Mouse (Mus musculus) midbrain, embryonic 12.5 days (tissue): ENCODE data around the gene Sap30bp. TPM values are rescaled to one million over a fixed set of nuclear protein-coding genes. Genes with fewer than 3 reads are reported as not detected.

ENCODE experiments used
- ATAC-seq: fragments of 200-750 bp; cut with Nextera tagmentation; 2 replicates; pipeline ENCODE4 v1.8.0; 2017; ENCODE audit warnings: low read depth, moderate TSS enrichment, moderate library complexity; ENCODE audit not compliant: low FRiP score
- H3K27ac ChIP-seq: fragments of 300-500 bp; sonication (generic); replicated peaks from 2 replicates; pipeline ENCODE4 v1.5.1; 2016; ENCODE audit warnings: mild to moderate bottlenecking
- H3K27me3 ChIP-seq: fragments of 300-500 bp; sonication (generic); 2 replicates; pipeline ENCODE4 v1.6.1; 2016; ENCODE audit warnings: mild to moderate bottlenecking
- H3K36me3 ChIP-seq: fragments of 300-500 bp; sonication (generic); 2 replicates; pipeline ENCODE4 v1.6.1; 2016
- H3K4me1 ChIP-seq: fragments of 300-500 bp; sonication (generic); 2 replicates; pipeline ENCODE4 v1.6.1; 2016
- H3K4me2 ChIP-seq: fragments of 300-500 bp; sonication (generic); replicated peaks from 2 replicates; pipeline ENCODE4 v1.6.1; 2016; ENCODE audit warnings: mild to moderate bottlenecking, moderate library complexity
- H3K4me3 ChIP-seq: fragments of 300-500 bp; sonication (generic); 2 replicates; pipeline ENCODE4 v1.5.1; 2016; ENCODE audit warnings: mild to moderate bottlenecking
- H3K9ac ChIP-seq: fragments of 300-500 bp; sonication (generic); replicated peaks from 2 replicates; pipeline ENCODE4 v1.6.1; 2016; ENCODE audit warnings: mild to moderate bottlenecking, moderate library complexity
- H3K9me3 ChIP-seq: fragments of 300-500 bp; sonication (generic); 2 replicates; pipeline ENCODE4 v1.6.1; 2016; ENCODE audit warnings: mild to moderate bottlenecking
- WGBS: fragments of 180-500 bp; shearing (Covaris S2); methylation state at CpG from one replicate; pipeline ENCODE4 v1.1.7; 2016; 5-methylcytosine and 5-hydroxymethylcytosine counted together
- polyA plus RNA-seq: library from polyadenylated mRNA; unstranded; fragments of >200 nt; fragmentation: Nextera tagmentation; extraction: Ambion mirVana; gene quantifications from 2 replicates; pipeline ENCODE4 v1.2.1, GENCODE M21; 2016

The Sap30bp gene
- polyA plus RNA-seq, 1 experiment from 2014 or later, result 61.8 TPM

DNA sequence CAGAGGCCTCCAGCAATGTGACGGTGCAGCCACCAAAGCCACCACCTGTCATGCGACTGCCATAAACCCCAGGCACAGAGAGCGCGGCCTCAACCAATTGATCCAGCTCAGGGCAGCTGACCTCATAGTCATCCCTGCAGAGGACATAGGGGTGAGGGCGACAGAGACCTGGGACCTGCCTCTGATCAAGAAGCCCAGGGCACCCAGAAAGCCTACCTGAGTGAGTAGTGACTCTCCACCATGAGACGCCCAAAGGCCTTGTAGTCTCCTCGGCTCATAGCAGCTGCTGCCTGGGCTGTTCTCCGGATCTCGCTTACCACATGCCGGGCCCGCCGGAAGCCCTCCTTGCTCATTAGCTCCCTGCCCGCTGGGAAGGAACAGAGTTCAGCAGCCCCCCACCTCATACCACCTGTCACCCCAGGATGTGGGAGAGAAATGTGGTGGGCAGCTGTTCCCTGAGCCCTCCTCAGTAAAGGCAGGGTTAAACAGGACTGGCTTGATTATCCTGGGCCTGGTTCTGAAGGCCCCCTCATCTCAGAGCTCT lies 75.8 kb downstream of the Sap30bp start:
- H3K4me1 ChIP-seq, result peaks cover 33% of the 10 kb centered on the region
- H3K4me2 ChIP-seq, result no peak overlapping the region
- H3K27me3 ChIP-seq, result peaks cover 21% of the 10 kb centered on the region
- H3K27ac ChIP-seq, result no peak overlapping the region
- 95% methylated on average over 13 of the region's 13 CpGs for WGBS
- H3K9ac ChIP-seq, result no peak overlapping the region
- no peak for ATAC-seq
- H3K36me3 ChIP-seq, result no peaks in the 10 kb centered on the region
- H3K9me3 ChIP-seq, result no peaks in the 10 kb centered on the region
- H3K4me3 ChIP-seq, result no peak overlapping the region

DNA sequence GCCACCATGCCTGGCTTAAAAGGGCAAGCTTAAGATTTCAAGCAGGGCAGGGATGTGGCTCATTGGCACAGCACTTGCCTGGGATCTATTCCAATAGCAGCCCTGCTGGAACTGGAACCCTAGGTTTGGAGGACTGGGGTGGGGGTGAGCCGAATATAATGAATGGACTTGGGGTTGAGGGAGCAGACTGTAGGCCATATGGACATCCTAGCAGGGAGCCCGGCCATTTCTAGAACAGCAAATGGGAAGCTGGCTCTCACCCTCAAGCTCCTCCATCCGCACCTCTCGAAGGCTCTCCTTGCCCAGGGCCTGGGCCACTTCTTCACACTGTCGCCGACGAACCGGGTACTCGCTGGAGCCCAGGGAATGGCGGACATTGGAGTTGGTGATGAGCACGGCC lies 76.6 kb downstream of the Sap30bp start:
- Histone ChIP-seq H3K4me2 (no peak overlapping the region), H3K9ac (no peak overlapping the region), H3K4me1 (peaks cover 30% of the 10 kb centered on the region), H3K27ac (no peak overlapping the region), H3K36me3 (no peaks in the 10 kb centered on the region), H3K4me3 (no peak overlapping the region), H3K27me3 (peaks cover 17% of the 10 kb centered on the region), H3K9me3 (no peaks in the 10 kb centered on the region)
- 92% methylated on average over 11 of the region's 11 CpGs for WGBS
- ATAC-seq, result no peak

DNA sequence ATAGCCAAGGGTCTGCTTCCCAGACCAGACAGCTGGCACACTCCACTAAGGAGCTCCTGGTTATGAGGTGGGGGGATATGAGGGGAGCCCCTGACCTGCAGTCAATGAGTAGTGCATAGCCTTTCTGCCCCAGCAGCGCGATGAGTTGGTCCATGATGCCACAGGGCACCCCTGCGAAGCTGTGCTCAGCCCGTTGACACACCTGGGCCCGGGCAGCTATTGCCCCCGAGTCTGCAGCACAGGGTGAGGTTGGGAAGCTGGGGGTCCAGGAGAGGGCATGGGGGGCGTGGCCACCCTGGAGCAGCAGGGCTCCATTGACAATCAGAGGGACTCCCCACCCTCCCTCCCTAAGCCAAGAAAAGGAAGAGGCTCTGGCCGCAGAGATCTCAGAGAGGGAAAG lies 77.1 kb downstream of the Sap30bp start:
- 95% methylated on average over 8 of the region's 8 CpGs for WGBS
- ATAC-seq, result no peak
- peaks cover 17% of the 10 kb centered on the region for H3K27me3 ChIP-seq
- no peaks in the 10 kb centered on the region for H3K9me3 ChIP-seq
- no peak overlapping the region for H3K27ac ChIP-seq
- no peaks in the 10 kb centered on the region for H3K36me3 ChIP-seq
- H3K9ac ChIP-seq, result no peak overlapping the region
- peaks cover 29% of the 10 kb centered on the region for H3K4me1 ChIP-seq
- H3K4me2 ChIP-seq, result no peak overlapping the region
- H3K4me3 ChIP-seq, result no peak overlapping the region

DNA sequence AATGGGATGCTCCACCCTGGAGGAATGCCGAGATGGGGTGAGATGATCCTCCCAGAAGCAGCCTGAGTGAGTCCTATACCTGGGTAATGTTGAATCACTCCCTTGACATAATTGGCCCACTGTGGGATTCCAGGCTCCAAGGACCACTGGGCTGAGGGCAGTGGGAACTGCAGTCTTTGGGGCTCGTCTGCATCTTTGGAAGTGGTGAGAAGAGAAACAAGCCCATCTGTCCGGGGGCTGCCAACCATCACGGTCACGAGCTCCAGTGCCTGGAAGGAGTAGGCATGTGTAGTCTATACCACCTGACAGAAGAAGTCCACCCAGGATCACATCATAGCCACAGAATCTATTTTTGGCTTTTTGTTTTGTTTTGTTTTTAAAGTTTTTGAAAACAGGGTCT lies 77.9 kb downstream of the Sap30bp start:
- 90% methylated on average over 5 of the region's 5 CpGs for WGBS

DNA sequence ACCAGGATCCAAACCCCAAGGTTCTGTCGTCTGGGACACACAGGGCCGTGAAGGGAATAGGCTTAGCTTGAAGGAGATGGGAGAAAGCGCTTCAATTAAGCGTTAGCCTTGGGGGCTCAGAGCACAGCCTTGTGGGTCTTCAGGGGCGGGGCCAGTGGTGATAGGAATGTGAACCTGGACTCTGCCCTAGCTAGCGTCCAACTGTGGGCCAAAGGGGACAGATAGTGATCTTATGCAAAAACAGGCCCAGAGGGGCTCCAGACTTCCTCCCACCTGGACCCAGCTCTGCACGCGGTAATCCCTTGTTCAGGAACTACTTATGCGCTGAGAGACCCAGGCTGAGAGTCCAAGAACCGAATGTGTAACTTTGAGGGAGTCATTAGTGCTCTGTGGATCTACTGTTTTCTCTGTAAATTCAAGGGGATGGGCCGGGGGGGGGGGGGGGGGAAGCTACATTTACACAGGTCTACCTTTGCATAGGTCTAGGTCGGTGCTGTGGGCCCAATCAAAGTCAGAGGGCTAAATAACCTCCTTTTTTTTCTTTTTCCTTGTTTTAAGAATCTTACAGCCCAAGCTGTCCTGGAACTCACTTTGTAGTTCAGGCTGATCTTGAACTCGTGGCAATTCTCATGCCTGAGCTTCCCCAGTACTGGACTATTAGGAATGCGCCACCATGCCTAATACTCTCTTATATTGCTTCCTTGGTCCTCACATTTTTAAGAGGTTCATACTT lies 78.6 kb downstream of the Sap30bp start:
- Histone ChIP-seq H3K4me2 (peak overlapping the region; percentile 73), H3K4me3 (peak overlapping the region; percentile 51), H3K36me3 (no peaks in the 10 kb centered on the region), H3K9ac (peak overlapping the region; percentile 68; the same call in 1 of the 2 replicates), H3K4me1 (peaks cover 23% of the 10 kb centered on the region), H3K27ac (peak overlapping the region; percentile 54; the same call in 1 of the 2 replicates), H3K9me3 (no peaks in the 10 kb centered on the region), H3K27me3 (0 out of 2 replicates have a peak, but pooled peaks cover 7% of the 10 kb centered on the region)
- WGBS, result 18% methylated on average over 14 of the region's 14 CpGs
- no peak; the same call in 1 of the 2 replicates for ATAC-seq

More for the DNA sequence above, 77.9 kb downstream of the Sap30bp start:
- Histone ChIP-seq H3K4me2 (no peak overlapping the region), H3K4me1 (peaks cover 23% of the 10 kb centered on the region), H3K27me3 (peaks cover 10% of the 10 kb centered on the region; the same call in 1 of the 2 replicates), H3K9me3 (no peaks in the 10 kb centered on the region), H3K27ac (no peak overlapping the region), H3K9ac (no peak overlapping the region), H3K36me3 (no peaks in the 10 kb centered on the region), H3K4me3 (no peak overlapping the region)
- ATAC-seq, result no peak

DNA sequence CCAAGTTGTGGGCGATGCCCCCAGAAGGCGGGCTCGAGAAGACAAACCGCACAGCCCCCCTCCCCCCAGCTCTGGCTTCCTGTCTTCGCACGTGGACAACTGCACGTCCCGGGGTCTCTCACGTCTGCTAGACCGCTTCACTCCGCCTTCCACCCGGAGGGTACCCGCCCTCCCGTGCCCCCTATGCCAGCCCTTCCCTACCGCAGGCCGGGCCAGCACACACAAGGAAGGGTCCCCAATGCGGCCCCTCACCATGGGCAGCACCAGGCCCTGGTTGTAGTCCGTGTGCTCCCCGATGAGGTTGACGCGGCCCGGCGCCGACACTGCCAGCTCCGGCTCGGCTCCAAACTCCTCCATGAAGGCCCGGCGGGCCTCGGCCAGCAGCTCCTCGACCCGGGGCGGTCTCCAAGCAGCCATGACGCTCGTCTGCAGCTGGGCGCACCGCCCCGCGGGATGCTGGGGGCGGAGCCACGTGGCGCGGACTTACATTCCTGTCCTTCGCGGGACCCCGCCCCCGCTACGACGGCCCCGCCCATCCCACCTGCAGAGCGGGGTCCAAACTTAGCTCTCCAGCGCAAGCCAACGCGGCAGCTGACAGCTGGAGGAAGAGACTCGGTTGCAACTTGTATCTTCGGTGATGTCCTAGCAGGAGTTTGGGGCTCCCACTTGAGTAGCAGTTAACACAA lies 79.3 kb downstream of the Sap30bp start, which contains the start of gene Galk1:
TSS of gene Galk1 (minus strand) at position 458 of the 686 bp plus-strand sequence.
- no peaks in the 10 kb centered on the region for H3K36me3 ChIP-seq
- WGBS, result under 1% methylated on average over 54 of the region's 55 CpGs

DNA sequence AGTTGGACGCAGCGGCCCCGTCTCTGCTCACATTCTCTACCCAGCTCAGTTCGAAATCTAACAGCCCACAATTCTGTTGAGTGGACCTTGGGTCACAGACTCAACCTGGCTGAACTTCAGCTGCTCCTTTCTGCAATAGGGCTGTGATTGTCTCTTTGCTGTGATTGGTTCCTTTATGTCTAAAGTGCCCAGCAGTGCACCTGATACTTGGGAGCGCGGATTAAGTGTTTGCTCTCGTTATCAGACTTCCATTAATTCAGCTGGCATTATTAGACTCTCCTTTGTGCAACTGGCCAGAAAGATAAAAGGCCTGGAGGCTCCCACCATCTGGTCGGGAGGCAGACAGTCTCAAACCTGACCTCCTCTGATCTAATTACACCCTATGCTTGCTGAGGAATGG lies 81.7 kb downstream of the Sap30bp start:
- WGBS, result 59% methylated on average over 8 of the region's 8 CpGs

More for the DNA sequence above, 79.3 kb downstream of the Sap30bp start, which contains the start of gene Galk1:
- H3K9me3 ChIP-seq, result no peaks in the 10 kb centered on the region
- H3K4me3 ChIP-seq, result peak within 1 kb of the TSS; percentile 51
- H3K4me1 ChIP-seq, result peaks cover 23% of the 10 kb centered on the region
- H3K4me2 ChIP-seq, result peak within 1 kb of the TSS; percentile 73
- ATAC-seq, result peak; percentile 80
- peak within 1 kb of the TSS; percentile 54 for H3K27ac ChIP-seq
- peak within 1 kb of the TSS; percentile 68 for H3K9ac ChIP-seq
- 0 out of 2 replicates have a peak, but pooled peaks cover 7% of the 10 kb centered on the region for H3K27me3 ChIP-seq

More for the DNA sequence above, 81.7 kb downstream of the Sap30bp start:
- Histone ChIP-seq H3K4me2 (no peak overlapping the region), H3K4me3 (no peak overlapping the region), H3K9ac (no peak overlapping the region), H3K4me1 (peaks cover 23% of the 10 kb centered on the region), H3K9me3 (no peaks in the 10 kb centered on the region), H3K27ac (no peak overlapping the region), H3K36me3 (no peaks in the 10 kb centered on the region), H3K27me3 (0 out of 2 replicates have a peak, but pooled peaks cover 7% of the 10 kb centered on the region)
- ATAC-seq, result no peak

Other genes with a start within 250 kb of the Sap30bp start
- gene Grb2, start 224.7 kb upstream of the Sap30bp start, polyA plus RNA-seq, result 137 and 149 TPM in 2 replicates
- gene Tmem94, start 167.8 kb upstream of the Sap30bp start, polyA plus RNA-seq, result 42.4 and 47.0 TPM in 2 replicates
- gene Caskin2, start 119.6 kb upstream of the Sap30bp start, polyA plus RNA-seq, result 15.5 and 17.0 TPM in 2 replicates
- 27.9 and 30.9 TPM in 2 replicates for gene Tsen54, start 118.6 kb upstream of the Sap30bp start, polyA plus RNA-seq
- 3.7 and 4.4 TPM in 2 replicates for gene Llgl2, start 109.2 kb upstream of the Sap30bp start, polyA plus RNA-seq
- gene Myo15b, start 74.9 kb upstream of the Sap30bp start, polyA plus RNA-seq, result 0.13 and 0.37 TPM in 2 replicates
- gene Smim5, start 33.3 kb upstream of the Sap30bp start, polyA plus RNA-seq, result 0.88 and 0.98 TPM in 2 replicates
- gene Smim6, start 21.3 kb upstream of the Sap30bp start, polyA plus RNA-seq, result 0.98 and 1.2 TPM in 2 replicates
- 29.9 and 30.1 TPM in 2 replicates for gene Recql5, start 195 bp downstream of the Sap30bp start, polyA plus RNA-seq
- 0.59 and 1.3 TPM in 2 replicates for gene Itgb4, start 41.4 kb downstream of the Sap30bp start, polyA plus RNA-seq
- gene Galk1, start 79.4 kb downstream of the Sap30bp start, polyA plus RNA-seq, result 75.3 and 92.6 TPM in 2 replicates
- 2,249 and 2,254 TPM in 2 replicates for gene H3f3b, start 94.7 kb downstream of the Sap30bp start, polyA plus RNA-seq
- 50.3 and 51.5 TPM in 2 replicates for gene Unk, start 97.0 kb downstream of the Sap30bp start, polyA plus RNA-seq
- gene Unc13d, start 144.7 kb downstream of the Sap30bp start, polyA plus RNA-seq, result 0.92 and 1.3 TPM in 2 replicates
- 92.4 and 102 TPM in 2 replicates for gene Wbp2, start 153.7 kb downstream of the Sap30bp start, polyA plus RNA-seq
- gene Trim47, start 193.9 kb downstream of the Sap30bp start, polyA plus RNA-seq, result 4.0 and 4.7 TPM in 2 replicates
- gene Trim65, start 197.8 kb downstream of the Sap30bp start, polyA plus RNA-seq, result 1.3 and 1.7 TPM in 2 replicates
- 82.3 and 84.4 TPM in 2 replicates for gene Mrpl38, start 205.6 kb downstream of the Sap30bp start, polyA plus RNA-seq
- gene Fbf1, start 234.9 kb downstream of the Sap30bp start, polyA plus RNA-seq, result 80.2 and 85.9 TPM in 2 replicates